Comparison of ENCODE assay signal across 9 mouse cellular contexts in genomic region chr8:126887639-126888006, GRCm38 (mm10). TPM values are rescaled to one million over a fixed set of nuclear protein-coding genes. Genes with fewer than 3 reads are reported as not detected.
DNase-seq lines count a peak whose midpoint lies in the region; ATAC-seq and TF ChIP-seq lines count a peak whose summit lies in the region.
"Had no signal": no experiment of that assay in that cellular context is flagged by ENCODE, and none has a peak within 500 bp of the region (broad histone marks: within the 10 kb centered on the region; RNA-seq: fewer than 3 reads in every experiment).

No protein-coding gene starts in this region.

- H3K4me3 ChIP-seq in kidney, postnatal 0 days (replicated peaks; ENCODE audit: low read depth, low read length): no peak overlapping the region
- H3K4me3 ChIP-seq in embryonic facial prominence, embryonic 11.5 days (ENCODE audit: low read depth, low read length): no peak overlapping the region
- H3K4me3 ChIP-seq in liver, embryonic 13.5 days (replicated peaks): no peak overlapping the region

- no peak overlapping the region for H3K9ac ChIP-seq in kidney, postnatal 0 days (ENCODE audit: low read depth, low read length)
- no peak overlapping the region for H3K9ac ChIP-seq in embryonic facial prominence, embryonic 11.5 days (replicated peaks; ENCODE audit: low read length)
- H3K9ac ChIP-seq in liver, embryonic 13.5 days: no peak overlapping the region

- H3K9me3 ChIP-seq in kidney, postnatal 0 days (replicated peaks; ENCODE audit: low read length): no peaks in the 10 kb centered on the region
- no peaks in the 10 kb centered on the region for H3K9me3 ChIP-seq in embryonic facial prominence, embryonic 11.5 days (replicated peaks; ENCODE audit: control insufficient read depth, low read length)
- H3K9me3 ChIP-seq in liver, embryonic 13.5 days (replicated peaks): no peaks in the 10 kb centered on the region

- H3K4me1 ChIP-seq in kidney, postnatal 0 days (replicated peaks; ENCODE audit: insufficient read depth, low read length): peaks cover 10% of the 10 kb centered on the region
- peaks cover 2% of the 10 kb centered on the region; the same call in 1 of the 2 replicates for H3K4me1 ChIP-seq in embryonic facial prominence, embryonic 11.5 days (ENCODE audit: control insufficient read depth, insufficient read depth, low read length)
- peaks cover 3% of the 10 kb centered on the region for H3K4me1 ChIP-seq in liver, embryonic 13.5 days (replicated peaks)

- no peak; the same call in 1 of the 2 replicates for ATAC-seq in kidney, postnatal 0 days (replicated peaks; ENCODE audit: low FRiP score, low read depth)
- ATAC-seq in embryonic facial prominence, embryonic 11.5 days (replicated peaks; ENCODE audit: insufficient number of reproducible peaks, low FRiP score, low TSS enrichment, low read depth): peak; percentile 46; the same call in 1 of the 2 replicates
- 0 out of 2 replicates have a peak, but pooled peaks have one; percentile 6 for ATAC-seq in liver, embryonic 13.5 days (ENCODE audit: low read depth)
- ATAC-seq: Patski had no signal

- no peak for TF ChIP-seq CTCF in kidney, postnatal 0 days (IDR thresholded peaks at IDR 0.05; ENCODE audit: low read depth)

- no peaks in the 10 kb centered on the region for H3K27me3 ChIP-seq in kidney, postnatal 0 days (ENCODE audit: insufficient read depth, low read length)
- no peaks in the 10 kb centered on the region for H3K27me3 ChIP-seq in embryonic facial prominence, embryonic 11.5 days (ENCODE audit: control insufficient read depth, insufficient read depth, low read length)
- H3K27me3 ChIP-seq in liver, embryonic 13.5 days: no peaks in the 10 kb centered on the region
- H3K27me3 ChIP-seq: Patski had no signal

- peak; percentile 53 to 64 for DNase-seq in cerebellum, postnatal 10 days
- no peak for DNase-seq in cerebellum, adult 11-12 months
- DNase-seq in kidney, postnatal 0 days (ENCODE audit: low spot score): no peak
- DNase-seq in kidney, adult 18-20 months: no peak
- peak; percentile 17 for DNase-seq in embryonic facial prominence, embryonic 11.5 days (ENCODE audit: low spot score)
- DNase-seq in liver, embryonic 13.5 days: no peak
- no peak for DNase-seq in thymus, postnatal 36 days
- no peak for DNase-seq in Muller cell, postnatal 12 days (ENCODE audit: inconsistent ontology term)

- H3K27ac ChIP-seq in kidney, postnatal 0 days: peak overlapping the region; percentile 71
- 0 out of 2 replicates have a peak overlapping the region, but pooled peaks have one; percentile 7 for H3K27ac ChIP-seq in embryonic facial prominence, embryonic 11.5 days (replicated peaks; ENCODE audit: low read depth, low read length)
- no peak overlapping the region for H3K27ac ChIP-seq in liver, embryonic 13.5 days

- H3K4me2 ChIP-seq in kidney, postnatal 0 days (ENCODE audit: low read length): no peak overlapping the region
- no peak overlapping the region for H3K4me2 ChIP-seq in embryonic facial prominence, embryonic 11.5 days (ENCODE audit: low read depth, low read length)
- H3K4me2 ChIP-seq in liver, embryonic 13.5 days: no peak overlapping the region

- no peaks in the 10 kb centered on the region for H3K36me3 ChIP-seq in kidney, postnatal 0 days (ENCODE audit: insufficient read depth, low read length)
- no peaks in the 10 kb centered on the region for H3K36me3 ChIP-seq in embryonic facial prominence, embryonic 11.5 days (replicated peaks; ENCODE audit: control insufficient read depth, insufficient read depth, low read depth, low read length)
- no peaks in the 10 kb centered on the region for H3K36me3 ChIP-seq in liver, embryonic 13.5 days

- WGBS in kidney, postnatal 0 days: 68% methylated on average over 3 of the region's 3 CpGs
- 61% methylated on average over 3 of the region's 3 CpGs for WGBS in embryonic facial prominence, embryonic 11.5 days
- 63% methylated on average over 3 of the region's 3 CpGs for WGBS in liver, embryonic 13.5 days (ENCODE audit: insufficient replicate concordance)

RNA-seq across cellular contexts. Expression of gene Tomm20, which starts 58.0 kb away (rescaled TPM):
- polyA plus RNA-seq in kidney, postnatal 0 days (2015; fragmentation: Nextera tagmentation; extraction: Ambion mirVana): 309 and 315 TPM in 2 replicates
- 245 and 256 TPM in 2 replicates for polyA plus RNA-seq in embryonic facial prominence, embryonic 11.5 days (2014; fragmentation: Nextera tagmentation; extraction: Ambion mirVana)
- polyA plus RNA-seq in liver, embryonic 13.5 days (2015; fragmentation: Nextera tagmentation; extraction: Ambion mirVana): 202 and 204 TPM in 2 replicates

Comparison
In these comparisons a context has a peak if more than half of its experiments do, and no peak if none do; other contexts are left out.
1. DNase-seq: peak in cerebellum, postnatal 10 days (2 of 2) and embryonic facial prominence, embryonic 11.5 days (single experiment); none in cerebellum, adult 11-12 months (single experiment), kidney, postnatal 0 days (single experiment), kidney, adult 18-20 months (single experiment), liver, embryonic 13.5 days (single experiment), thymus, postnatal 36 days (0 of 2) and Muller cell, postnatal 12 days (single experiment).